Mouse (Mus musculus): Measurements from ENCODE around the gene Ndufs1. TPM values are rescaled to one million over a fixed set of nuclear protein-coding genes. Genes with fewer than 3 reads are reported as not detected.
"Not testable (repeated sequence)": the region's sequence is repeated elsewhere in the genome, so short reads cannot be mapped to it uniquely, and the experiment has no call there.

Gene Ndufs1
- polyA plus RNA-seq, 1 experiment from 2014 or later: 125 TPM

- no peak overlapping the region for H3K4me3 ChIP-seq
- H3K9ac ChIP-seq: 0 out of 2 replicates have a peak overlapping the region, but pooled peaks have one; percentile 16
- H3K36me3 ChIP-seq: no peaks in the 10 kb centered on the region
- H3K4me2 ChIP-seq: no peak overlapping the region
- H3K9me3 ChIP-seq: peaks cover 8% of the 10 kb centered on the region; the same call in 1 of the 2 replicates
- WGBS: 11% methylated on average over 7 of the region's 7 CpGs
- no peak overlapping the region for H3K27ac ChIP-seq
- no peak for ATAC-seq (ENCODE audit: insufficient number of reproducible peaks, insufficient read depth, low FRiP score, low TSS enrichment, low read depth)
- H3K27me3 ChIP-seq: no peaks in the 10 kb centered on the region
- H3K4me1 ChIP-seq: peaks cover 9% of the 10 kb centered on the region; the same call in 1 of the 2 replicates
Measured at GRCm38 (mm10) chr1:63203950-63204659, 27.5 kb upstream of the Ndufs1 start.

GRCm38 (mm10) chr1:63203471-63203870 lies 26.8 kb upstream of the Ndufs1 start:
- no peak overlapping the region for H3K4me3 ChIP-seq
- H3K9ac ChIP-seq: no peak overlapping the region
- H3K4me2 ChIP-seq: no peak overlapping the region
- peaks cover 9% of the 10 kb centered on the region; the same call in 1 of the 2 replicates for H3K4me1 ChIP-seq
- H3K9me3 ChIP-seq: peaks cover 8% of the 10 kb centered on the region; the same call in 1 of the 2 replicates
- no peak for ATAC-seq (ENCODE audit: insufficient number of reproducible peaks, insufficient read depth, low FRiP score, low TSS enrichment, low read depth)
- H3K27ac ChIP-seq: no peak overlapping the region
- H3K36me3 ChIP-seq: no peaks in the 10 kb centered on the region
- WGBS: 83% methylated on average over 1 of the region's 1 CpGs
- no peaks in the 10 kb centered on the region for H3K27me3 ChIP-seq

- H3K36me3 ChIP-seq: no peaks in the 10 kb centered on the region
- H3K9me3 ChIP-seq: peaks cover 8% of the 10 kb centered on the region; the same call in 1 of the 2 replicates
- no peak overlapping the region for H3K4me2 ChIP-seq
- no peak overlapping the region for H3K9ac ChIP-seq
- no peaks in the 10 kb centered on the region for H3K27me3 ChIP-seq
- H3K27ac ChIP-seq: no peak overlapping the region
- no peak for ATAC-seq (ENCODE audit: insufficient number of reproducible peaks, insufficient read depth, low FRiP score, low TSS enrichment, low read depth)
- no peak overlapping the region for H3K4me3 ChIP-seq
- 97% methylated on average over 1 of the region's 1 CpGs for WGBS
- H3K4me1 ChIP-seq: peaks cover 9% of the 10 kb centered on the region; the same call in 1 of the 2 replicates
Measured at GRCm38 (mm10) chr1:63201672-63202071, 25.0 kb upstream of the Ndufs1 start.

- 94% methylated on average over 18 of the region's 18 CpGs for WGBS
- Histone ChIP-seq H3K4me2 (no peak overlapping the region), H3K27ac (no peak overlapping the region), H3K4me1 (peaks cover 9% of the 10 kb centered on the region; the same call in 1 of the 2 replicates), H3K27me3 (no peaks in the 10 kb centered on the region), H3K9me3 (peaks cover 8% of the 10 kb centered on the region; the same call in 1 of the 2 replicates), H3K4me3 (no peak overlapping the region), H3K36me3 (no peaks in the 10 kb centered on the region), H3K9ac (no peak overlapping the region)
- ATAC-seq (ENCODE audit: insufficient number of reproducible peaks, insufficient read depth, low FRiP score, low TSS enrichment, low read depth): no peak
Measured at GRCm38 (mm10) chr1:63200322-63200721, 23.7 kb upstream of the Ndufs1 start.

- 79% methylated on average over 6 of the region's 6 CpGs for WGBS
- Histone ChIP-seq H3K4me2 (no peak overlapping the region), H3K9ac (no peak overlapping the region), H3K4me3 (no peak overlapping the region), H3K4me1 (peaks cover 9% of the 10 kb centered on the region; the same call in 1 of the 2 replicates), H3K9me3 (peaks cover 8% of the 10 kb centered on the region; the same call in 1 of the 2 replicates), H3K27ac (no peak overlapping the region), H3K27me3 (no peaks in the 10 kb centered on the region), H3K36me3 (no peaks in the 10 kb centered on the region)
- no peak for ATAC-seq (ENCODE audit: insufficient number of reproducible peaks, insufficient read depth, low FRiP score, low TSS enrichment, low read depth)
Measured at GRCm38 (mm10) chr1:63199387-63199786, 22.8 kb upstream of the Ndufs1 start.

GRCm38 (mm10) chr1:63195848-63196512 lies 19.3 kb upstream of the Ndufs1 start:
- Histone ChIP-seq H3K27ac (no peak overlapping the region), H3K4me1 (peaks cover 17% of the 10 kb centered on the region; the same call in 1 of the 2 replicates), H3K36me3 (no peaks in the 10 kb centered on the region), H3K4me2 (no peak overlapping the region), H3K27me3 (no peaks in the 10 kb centered on the region), H3K9ac (no peak overlapping the region), H3K4me3 (no peak overlapping the region), H3K9me3 (peaks cover 8% of the 10 kb centered on the region; the same call in 1 of the 2 replicates)
- ATAC-seq (ENCODE audit: insufficient number of reproducible peaks, insufficient read depth, low FRiP score, low TSS enrichment, low read depth): no peak
- WGBS: 55% methylated on average over 5 of the region's 5 CpGs

- WGBS: 73% methylated on average over 11 of the region's 11 CpGs
- no peak overlapping the region for H3K9ac ChIP-seq
- H3K4me2 ChIP-seq: no peak overlapping the region
- no peaks in the 10 kb centered on the region for H3K9me3 ChIP-seq
- ATAC-seq (ENCODE audit: insufficient number of reproducible peaks, insufficient read depth, low FRiP score, low TSS enrichment, low read depth): no peak
- peaks cover 20% of the 10 kb centered on the region; the same call in 1 of the 2 replicates for H3K4me1 ChIP-seq
- H3K27ac ChIP-seq: no peak overlapping the region
- no peaks in the 10 kb centered on the region for H3K36me3 ChIP-seq
- H3K27me3 ChIP-seq: no peaks in the 10 kb centered on the region
- no peak overlapping the region for H3K4me3 ChIP-seq
Measured at GRCm38 (mm10) chr1:63192306-63193065, 15.9 kb upstream of the Ndufs1 start.

GRCm38 (mm10) chr1:63190851-63191250 lies 14.2 kb upstream of the Ndufs1 start:
- ATAC-seq (ENCODE audit: insufficient number of reproducible peaks, insufficient read depth, low FRiP score, low TSS enrichment, low read depth): 0 out of 2 replicates have a peak, but pooled peaks have one; percentile 20
- H3K27me3 ChIP-seq: no peaks in the 10 kb centered on the region
- H3K4me1 ChIP-seq: peaks cover 20% of the 10 kb centered on the region; the same call in 1 of the 2 replicates
- H3K9ac ChIP-seq: no peak overlapping the region
- H3K36me3 ChIP-seq: no peaks in the 10 kb centered on the region
- 48% methylated on average over 8 of the region's 8 CpGs for WGBS
- H3K27ac ChIP-seq: peak overlapping the region; percentile 34
- no peaks in the 10 kb centered on the region for H3K9me3 ChIP-seq
- H3K4me3 ChIP-seq: no peak overlapping the region
- no peak overlapping the region for H3K4me2 ChIP-seq

GRCm38 (mm10) chr1:63188536-63188935 lies 11.9 kb upstream of the Ndufs1 start:
- peaks cover 19% of the 10 kb centered on the region; the same call in 1 of the 2 replicates for H3K4me1 ChIP-seq
- ATAC-seq (ENCODE audit: insufficient number of reproducible peaks, insufficient read depth, low FRiP score, low TSS enrichment, low read depth): no peak

GRCm38 (mm10) chr1:63185430-63185829 lies 8.8 kb upstream of the Ndufs1 start:
- not testable (repeated sequence) for H3K4me3 ChIP-seq; ATAC-seq (ENCODE audit: insufficient number of reproducible peaks, insufficient read depth, low FRiP score, low TSS enrichment, low read depth); H3K27ac ChIP-seq; H3K4me2 ChIP-seq; H3K27me3 ChIP-seq; H3K9me3 ChIP-seq; H3K9ac ChIP-seq; H3K36me3 ChIP-seq; H3K4me1 ChIP-seq
- WGBS: 96% methylated on average over 6 of the region's 6 CpGs

More at GRCm38 (mm10) chr1:63188536-63188935, 11.9 kb upstream of the Ndufs1 start:
- Histone ChIP-seq H3K27ac (no peak overlapping the region), H3K9me3 (no peaks in the 10 kb centered on the region), H3K36me3 (0 out of 2 replicates have a peak, but pooled peaks cover 3% of the 10 kb centered on the region), H3K27me3 (no peaks in the 10 kb centered on the region), H3K4me3 (no peak overlapping the region), H3K9ac (no peak overlapping the region), H3K4me2 (no peak overlapping the region)
- WGBS: 87% methylated on average over 3 of the region's 3 CpGs

GRCm38 (mm10) chr1:63182636-63183270 lies 6.1 kb upstream of the Ndufs1 start:
- WGBS: 53% methylated on average over 10 of the region's 10 CpGs
- no peak for ATAC-seq (ENCODE audit: insufficient number of reproducible peaks, insufficient read depth, low FRiP score, low TSS enrichment, low read depth)
- Histone ChIP-seq H3K27ac (no peak overlapping the region), H3K4me1 (peaks cover 7% of the 10 kb centered on the region), H3K9me3 (no peaks in the 10 kb centered on the region), H3K4me2 (no peak overlapping the region), H3K27me3 (no peaks in the 10 kb centered on the region), H3K36me3 (peaks cover 31% of the 10 kb centered on the region), H3K4me3 (no peak overlapping the region), H3K9ac (no peak overlapping the region)

Data from embryonic facial prominence, embryonic 13.5 days (tissue).